Mouse (Mus musculus): ENCODE results near the gene Chrm5.
"Not testable (repeated sequence)": the region's sequence is repeated elsewhere in the genome, so short reads cannot be mapped to it uniquely, and the experiment has no call there.

Gene Chrm5

DNA sequence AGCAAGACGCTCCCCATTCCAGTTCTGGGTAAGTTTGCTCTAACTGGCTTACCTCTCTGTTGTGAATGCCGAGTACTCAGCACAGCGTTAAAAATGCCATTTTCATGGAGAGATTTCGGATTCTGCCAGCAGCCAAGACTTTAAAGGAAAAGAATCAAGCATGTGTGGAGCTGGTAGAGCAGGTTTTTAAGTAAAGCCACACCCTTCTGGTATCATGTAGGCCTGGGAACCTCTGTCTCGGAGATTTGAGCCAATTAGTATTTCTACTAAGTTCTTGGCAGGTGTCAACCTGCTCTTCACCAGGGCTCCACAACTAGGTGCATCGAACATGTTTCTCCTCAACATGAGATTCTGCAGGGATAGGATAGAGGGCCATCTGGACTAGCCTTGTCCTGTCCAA lies 4.0 kb downstream of the Chrm5 start:
- DNase-seq, result no peak

- DNase-seq, result no peak
These were observed 5.4 kb downstream of the Chrm5 start for GRCm38 (mm10) chr2:112474997-112475724.

GRCm38 (mm10) chr2:112472076-112472475 lies 8.5 kb downstream of the Chrm5 start:
- no peak for DNase-seq

GRCm38 (mm10) chr2:112470961-112471381 lies 9.6 kb downstream of the Chrm5 start:
- DNase-seq, result no peak

GRCm38 (mm10) chr2:112469542-112469941 lies 11.0 kb downstream of the Chrm5 start:
- no peak for DNase-seq

DNA sequence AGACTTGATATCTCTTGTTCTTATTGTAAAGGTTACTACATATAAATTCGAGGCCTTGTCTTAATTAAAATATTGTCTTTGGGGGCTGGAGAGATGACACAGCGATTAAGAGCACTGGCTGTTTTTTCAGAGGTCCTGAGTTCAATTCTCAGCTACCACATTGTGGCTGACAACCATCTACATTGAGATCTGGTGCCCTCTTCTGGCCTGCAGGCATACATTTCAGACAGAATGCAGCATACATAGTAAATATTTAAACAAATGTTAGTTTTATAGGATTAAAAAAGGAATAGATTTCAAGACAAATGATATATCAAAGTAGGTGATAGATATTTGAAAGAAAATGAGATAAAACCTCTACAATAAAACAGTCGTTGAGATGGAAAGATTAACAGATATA lies 20.0 kb downstream of the Chrm5 start:
- DNase-seq, result no peak

DNA sequence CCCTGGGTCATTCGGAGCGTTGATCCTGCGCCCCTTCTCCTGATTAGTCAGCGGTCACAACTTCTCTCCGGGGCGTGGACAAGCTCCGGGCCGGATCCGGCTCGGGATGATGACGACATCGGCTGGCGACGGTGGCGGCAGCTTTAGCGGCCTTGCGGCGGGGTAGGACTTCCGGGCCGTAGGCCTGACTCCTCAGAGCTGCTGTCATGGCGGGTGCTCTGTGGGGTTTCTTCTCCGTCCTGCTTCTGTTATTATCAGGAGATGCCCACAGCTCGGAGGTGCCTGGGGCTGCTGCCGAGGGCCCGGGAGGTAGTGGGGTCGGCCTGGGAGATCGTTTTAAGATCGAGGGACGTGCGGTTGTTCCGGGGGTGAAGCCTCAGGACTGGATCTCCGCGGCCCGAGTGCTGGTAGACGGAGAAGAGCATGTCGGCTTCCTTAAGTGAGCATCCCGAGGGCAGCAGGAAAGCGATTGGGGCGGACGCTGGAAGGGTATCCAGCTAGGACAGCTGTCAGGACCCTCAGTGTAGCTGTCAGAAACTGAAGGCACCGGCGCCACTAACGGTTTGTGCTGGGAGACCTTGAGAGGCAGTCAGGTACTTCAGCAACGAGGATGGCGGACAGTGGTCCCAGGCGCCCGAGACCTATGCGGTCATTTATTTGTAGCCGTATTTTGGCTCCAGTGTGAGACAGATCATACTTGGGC lies 25.6 kb downstream of the Chrm5 start, which contains the start of gene Emc7:
TSS of gene Emc7 (plus strand) at position 136 of the 703 bp plus-strand sequence.
- DNase-seq, result peak; percentile 94

GRCm38 (mm10) chr2:112454125-112454861 lies 26.3 kb downstream of the Chrm5 start:
- DNase-seq, result no peak

- DNase-seq, result not testable (repeated sequence)
These were observed 28.1 kb downstream of the Chrm5 start for GRCm38 (mm10) chr2:112452513-112452912.

- DNase-seq, result no peak
These were observed 30.8 kb downstream of the Chrm5 start for GRCm38 (mm10) chr2:112449597-112450296.

GRCm38 (mm10) chr2:112448510-112449059 lies 32.0 kb downstream of the Chrm5 start:
- DNase-seq, result no peak

- not testable (repeated sequence) for DNase-seq
These were observed 32.5 kb downstream of the Chrm5 start for GRCm38 (mm10) chr2:112448046-112448445.

DNA sequence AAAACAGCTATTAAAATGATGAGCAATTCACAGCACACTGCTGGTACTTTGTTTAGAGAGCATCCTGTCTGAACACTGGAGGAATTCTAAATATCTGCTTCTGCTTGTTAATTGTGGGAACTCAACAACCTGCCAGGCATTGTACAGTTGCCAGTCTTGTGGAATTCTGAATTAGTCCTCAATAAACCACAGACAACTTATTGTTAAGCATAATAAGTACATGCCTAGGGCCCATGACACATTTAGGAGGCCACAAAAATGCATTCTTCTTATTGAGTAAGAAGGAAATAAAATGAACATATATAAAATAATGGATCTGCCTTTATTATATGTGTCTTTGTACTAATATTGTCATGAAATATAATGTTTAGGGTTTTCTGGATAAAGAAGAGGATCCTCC lies 35.1 kb downstream of the Chrm5 start:
- no peak for DNase-seq

GRCm38 (mm10) chr2:112443491-112443890 lies 37.1 kb downstream of the Chrm5 start:
- no peak for DNase-seq

DNA sequence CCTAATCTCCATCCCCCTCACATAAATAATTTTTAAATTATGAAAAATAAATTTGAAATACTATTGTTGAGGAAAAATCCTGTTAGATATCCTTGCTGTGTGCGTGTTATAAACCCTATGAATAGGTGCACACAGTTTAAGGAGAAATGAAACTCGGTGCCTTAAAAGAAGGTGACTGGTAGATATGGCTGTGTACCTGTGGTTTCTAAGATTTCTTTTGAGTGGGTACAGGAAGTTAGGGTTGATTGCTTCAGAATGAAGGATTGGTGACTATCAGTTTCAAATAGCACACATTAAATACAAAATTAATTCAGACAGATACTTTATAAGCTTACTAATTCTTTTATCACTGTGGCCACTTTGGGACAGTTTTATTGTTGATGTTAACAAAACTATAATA lies 43.0 kb downstream of the Chrm5 start:
- no peak for DNase-seq

DNA sequence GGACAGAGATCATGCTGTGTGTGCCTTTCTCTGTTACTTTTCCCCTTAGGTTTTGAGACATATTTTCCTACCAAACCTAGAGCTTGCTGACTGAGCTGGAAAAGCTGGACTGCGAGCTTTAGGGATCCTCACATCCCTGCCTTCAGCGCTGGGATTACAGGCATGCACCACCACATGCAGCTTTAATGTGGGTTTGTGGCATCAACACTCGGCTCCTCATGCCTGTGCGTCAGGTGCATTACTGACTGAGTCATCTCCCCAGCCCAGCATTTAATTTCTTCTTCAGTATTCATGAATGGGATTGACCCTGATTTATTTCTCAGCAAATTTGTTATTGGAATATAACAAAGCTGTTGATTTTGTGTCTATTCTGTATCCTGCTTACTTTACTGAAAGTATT lies 44.3 kb downstream of the Chrm5 start:
- DNase-seq, result no peak

GRCm38 (mm10) chr2:112433359-112433758 lies 47.2 kb downstream of the Chrm5 start:
- no peak for DNase-seq

DNA sequence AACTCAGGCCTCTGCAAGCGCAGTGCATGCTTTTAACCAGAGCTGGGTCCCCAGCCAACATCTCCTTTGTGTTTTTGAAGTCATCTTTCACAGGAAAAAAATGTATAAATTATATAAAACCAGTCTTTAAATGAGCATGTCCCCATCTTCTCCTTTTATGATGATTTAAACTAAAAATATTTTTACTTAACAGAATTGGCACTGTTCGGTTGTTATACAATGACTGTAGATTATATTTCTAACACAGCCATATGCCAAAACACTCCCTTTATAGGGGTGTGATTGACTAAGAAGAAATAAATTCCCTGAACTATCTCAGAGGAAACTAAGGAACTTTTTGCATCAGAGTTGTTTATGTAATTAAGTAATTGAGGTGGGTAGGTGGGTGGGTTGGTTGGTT lies 48.0 kb downstream of the Chrm5 start:
- no peak for DNase-seq

DNA sequence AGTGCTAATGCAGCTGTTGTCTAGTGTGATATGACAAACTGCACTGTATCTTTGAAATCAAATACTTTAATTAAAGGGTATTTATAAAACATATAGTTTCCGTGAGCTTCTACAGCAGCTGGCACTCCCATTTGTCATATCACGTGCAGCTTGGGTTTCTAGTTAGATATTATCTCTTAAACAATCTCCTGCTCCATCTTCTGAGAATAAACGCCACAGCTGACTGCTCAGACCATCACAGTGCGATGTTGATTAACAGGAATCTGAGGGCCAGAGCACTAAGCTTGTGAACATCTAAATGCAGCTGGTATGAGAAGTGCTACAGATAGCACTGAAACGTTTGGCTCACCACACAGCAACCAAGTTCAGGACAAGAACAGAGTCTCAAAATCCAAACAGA lies 50.2 kb downstream of the Chrm5 start:
- DNase-seq, result no peak

DNA sequence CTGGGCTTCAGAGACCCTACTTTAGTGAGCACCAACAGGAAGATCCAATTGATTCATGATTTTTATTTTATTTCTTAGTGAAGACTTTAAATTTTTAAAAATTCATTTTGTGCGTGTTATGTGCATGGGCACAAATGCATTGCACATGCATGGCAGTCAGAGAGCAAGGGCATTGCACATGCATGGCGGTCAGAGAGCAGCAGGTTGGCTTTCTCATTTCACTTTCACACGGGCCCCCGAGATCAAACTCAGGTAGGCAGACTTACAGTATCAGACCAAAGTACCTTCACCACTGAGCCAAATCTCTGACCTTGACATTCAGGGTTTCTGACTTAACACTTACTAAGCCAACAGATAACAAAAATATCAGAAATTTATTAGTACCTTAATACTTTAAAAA lies 50.9 kb downstream of the Chrm5 start:
- no peak for DNase-seq

Measured in cerebellum, adult 11 months (tissue).